Mouse (Mus musculus) left cerebral cortex, adult 8-10 months (tissue): ENCODE measurements around the gene 1700011L22Rik. TPM values are rescaled to one million over a fixed set of nuclear protein-coding genes. Genes with fewer than 3 reads are reported as not detected.

Source experiments
- DNase-seq, 2 experiments: peaks; one replicate each; pipeline ENCODE4 v3.0.0; 2022; ENCODE audit warnings: low spot score in 2 of 2
- total RNA-seq, 4 experiments: library from RNA; stranded (reverse); gene quantifications; 2 replicates each; pipeline ENCODE4 v1.2.4; 2022

The 1700011L22Rik gene
- total RNA-seq, 4 experiments from 2014 or later, result not detected

- no peak for DNase-seq
These were observed 72.4 kb downstream of the 1700011L22Rik start for GRCm38 (mm10) chr8:79175991-79176390.

- no peak for DNase-seq
These were observed 74.8 kb downstream of the 1700011L22Rik start for GRCm38 (mm10) chr8:79173606-79174005.

GRCm38 (mm10) chr8:79165276-79165675 lies 83.1 kb downstream of the 1700011L22Rik start:
- no peak for DNase-seq

- DNase-seq, result no peak
These were observed 84.0 kb downstream of the 1700011L22Rik start for GRCm38 (mm10) chr8:79164336-79164735.

GRCm38 (mm10) chr8:79162533-79163308 lies 85.6 kb downstream of the 1700011L22Rik start:
- DNase-seq, result no peak

- DNase-seq, result no peak
These were observed 87.1 kb downstream of the 1700011L22Rik start for GRCm38 (mm10) chr8:79161172-79161778.

Other genes starting within 250 kb of the 1700011L22Rik start
- 10 to 100 TPM; 39.1 to 45.0 (median 44.3) TPM for gene Zfp827, start 220.1 kb downstream of the 1700011L22Rik start, total RNA-seq
- 10 to 100 TPM; 20.1 to 23.6 (median 22.1) TPM for gene Mmaa, start 46.4 kb upstream of the 1700011L22Rik start, total RNA-seq
- gene Smad1, start 150.9 kb upstream of the 1700011L22Rik start, total RNA-seq, result 10 to 100 TPM; 31.1 to 36.5 (median 32.2) TPM